Mouse (Mus musculus) liver, adult 2 months (tissue): ENCODE measurements around the gene Lmx1b.

ENCODE experiments used
- CTCF ChIP-seq: fragments of 200-500 bp; IDR thresholded peaks from 2 replicates; pipeline ENCODE4 v1.5.1; 2011; ENCODE audit warnings: low read depth, low read length, control low read depth
- POLR2A ChIP-seq: fragments of 200-500 bp; IDR thresholded peaks from 2 replicates; pipeline ENCODE4 v1.6.1; 2011; ENCODE audit warnings: low read length, control low read depth; ENCODE audit not compliant: insufficient read depth; ENCODE audit errors: extremely low read depth

GRCm38 (mm10) chr2:33633237-33633636, 7.1 kb downstream of the Lmx1b start:
- TF ChIP-seq POLR2A (no peak), CTCF (no peak)
